Mouse (Mus musculus): ENCODE data around the gene Elmo1.

DNA sequence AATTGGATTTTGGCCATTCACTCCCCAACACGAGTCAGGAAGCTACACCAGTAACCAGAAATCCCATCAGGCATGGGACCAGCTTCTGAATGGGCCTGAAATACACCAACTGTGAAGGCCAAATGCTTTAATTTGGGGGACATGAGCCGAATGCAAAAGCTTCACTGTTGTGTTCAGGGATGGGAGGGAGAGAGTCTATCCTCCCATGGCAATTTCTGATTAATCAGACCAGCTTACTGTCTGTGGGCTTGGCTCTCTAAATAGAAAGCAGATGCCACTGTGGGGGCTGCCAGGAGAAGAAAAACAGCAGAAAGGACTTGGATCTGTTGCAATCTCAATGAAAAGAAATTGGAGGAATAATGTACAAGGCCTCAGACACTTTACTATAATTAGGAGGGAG lies 545.2 kb downstream of the Elmo1 start:
- no peak for TF ChIP-seq POLR2A (IDR thresholded peaks at IDR 0.05; ENCODE audit: control insufficient read depth, extremely low read depth, insufficient read depth, low read length, poor library complexity)
- TF ChIP-seq CTCF (IDR thresholded peaks at IDR 0.05; ENCODE audit: borderline replicate concordance, control insufficient read depth, extremely low read depth, insufficient read depth, low read length, poor library complexity): no peak

Data from thymus, adult 2 months (tissue).